In genomic region chr4:145319274-145320226, GRCm38 (mm10) we compare ENCODE assay signal across 8 mouse cellular contexts. TPM values are rescaled to one million over a fixed set of nuclear protein-coding genes. Genes with fewer than 3 reads are reported as not detected.
DNase-seq lines count a peak whose midpoint lies in the region; ATAC-seq lines count a peak whose summit lies in the region.

No protein-coding gene starts in this region.

- DNase-seq in gastrocnemius, adult 18-20 months (ENCODE audit: low spot score): peak; percentile 7
- DNase-seq in gastrocnemius, postnatal 25 days: no peak
- DNase-seq in 3T3-L1 (ENCODE audit: low read depth, low spot score): peak; percentile 83
- peak; percentile 74 for DNase-seq in brain, adult 2 months (ENCODE audit: low read depth, low spot score)
- DNase-seq in kidney, postnatal 25 days: peak; percentile 3 to 36
- DNase-seq in neural tube, embryonic 10.5 days (ENCODE audit: extremely low spot score, low spot score): no peak
- no peak for DNase-seq in spleen, postnatal 10 days (ENCODE audit: low spot score in 2 of 2)

- no peak for ATAC-seq in erythroblast, adult 5-6 weeks (replicated peaks; ENCODE audit: low FRiP score, poor library complexity, severe bottlenecking)

RNA-seq across cellular contexts. Expression of gene Tnfrsf8, which starts 4.6 kb away (rescaled TPM):
- total RNA-seq in gastrocnemius, adult 18-20 months (2021): not detected
- under 1 TPM in 1 of 2 experiments, not detected in 1; 0.08 TPM for total RNA-seq in gastrocnemius, postnatal 25 days (2021)
- 0.21 TPM in 1 of 2 replicates, not detected in the other for total RNA-seq in erythroblast, adult 5-6 weeks (2015; ENCODE audit: low replicate concordance)
- total RNA-seq in erythroblast, adult 5-6 weeks (2017; ENCODE audit: low replicate concordance): 0.26 TPM in 1 of 2 replicates, not detected in the other

Comparison
In these comparisons a context has a peak if more than half of its experiments do, and no peak if none do; other contexts are left out.
1. DNase-seq: peak in gastrocnemius, adult 18-20 months (single experiment), 3T3-L1 (single experiment), brain, adult 2 months (single experiment) and kidney, postnatal 25 days (2 of 2); none in gastrocnemius, postnatal 25 days (single experiment), neural tube, embryonic 10.5 days (single experiment) and spleen, postnatal 10 days (0 of 2).